7 mouse cellular contexts compared by ENCODE assay signal in genomic region chr10:67538585-67539400, GRCm38 (mm10). TPM values are rescaled to one million over a fixed set of nuclear protein-coding genes. Genes with fewer than 3 reads are reported as not detected.
DNase-seq lines count a peak whose midpoint lies in the region; ATAC-seq lines count a peak whose summit lies in the region.

No protein-coding gene starts in this region.

- H3K36me3 ChIP-seq in forebrain, embryonic 10.5 days (replicated peaks) = no peaks in the 10 kb centered on the region
- no peaks in the 10 kb centered on the region for H3K36me3 ChIP-seq in midbrain, embryonic 12.5 days

- WGBS in forebrain, embryonic 10.5 days = under 1% methylated on average over 50 of the region's 50 CpGs
- 1% methylated on average over 50 of the region's 50 CpGs for WGBS in midbrain, embryonic 12.5 days

- no peaks in the 10 kb centered on the region for H3K9me3 ChIP-seq in forebrain, embryonic 10.5 days
- no peaks in the 10 kb centered on the region for H3K9me3 ChIP-seq in midbrain, embryonic 12.5 days

- 0 out of 2 replicates have a peak overlapping the region, but pooled peaks have one; percentile 11 for H3K9ac ChIP-seq in midbrain, embryonic 12.5 days (replicated peaks)

- peak overlapping the region; percentile 96 for H3K4me2 ChIP-seq in midbrain, embryonic 12.5 days (replicated peaks)

- no peak for ATAC-seq in midbrain, embryonic 12.5 days (ENCODE audit: low FRiP score, low read depth)

- H3K27ac ChIP-seq in forebrain, embryonic 10.5 days = no peak overlapping the region
- no peak overlapping the region for H3K27ac ChIP-seq in midbrain, embryonic 12.5 days (replicated peaks)

- H3K27me3 ChIP-seq in forebrain, embryonic 10.5 days (ENCODE audit: poor library complexity, severe bottlenecking) = peaks cover 97% of the 10 kb centered on the region
- peaks cover 84% of the 10 kb centered on the region for H3K27me3 ChIP-seq in midbrain, embryonic 12.5 days

- peak; percentile 19 for DNase-seq in left cerebral cortex, postnatal 4 days
- no peak for DNase-seq in left cerebral cortex, adult 11 months (ENCODE audit: low spot score)
- peak; percentile 37 for DNase-seq in R1 (ENCODE audit: low read depth, low spot score)
- peak; percentile 30 for DNase-seq in forebrain, embryonic 10.5 days (ENCODE audit: extremely low spot score, low spot score)
- DNase-seq in induced T-regulatory cell, adult 2 months (ENCODE audit: low read depth) = peak; percentile 68
- peak; percentile 23 for DNase-seq in thymus, postnatal 25 days

- peak overlapping the region; percentile 64 for H3K4me3 ChIP-seq in forebrain, embryonic 10.5 days
- peak overlapping the region; percentile 62 for H3K4me3 ChIP-seq in midbrain, embryonic 12.5 days

- peaks cover 58% of the 10 kb centered on the region for H3K4me1 ChIP-seq in forebrain, embryonic 10.5 days
- peaks cover 39% of the 10 kb centered on the region for H3K4me1 ChIP-seq in midbrain, embryonic 12.5 days

- intact Hi-C loops in left cerebral cortex, postnatal 4 days (cut with DNase I) = loop anchor here (5.0 kb wide), 2 partner anchors 189 to 216 kb away; no protein-coding TSS in a partner anchor

RNA-seq across cellular contexts. Expression of gene Egr2, which starts 3.5 kb away (rescaled TPM):
- total RNA-seq in left cerebral cortex, postnatal 4 days (2021) = 1 to 10 TPM; 2.4 to 4.1 TPM
- polyA plus RNA-seq in forebrain, embryonic 10.5 days (2016; fragmentation: Nextera tagmentation; extraction: Ambion mirVana) = 0.05 TPM in 1 of 2 replicates, not detected in the other
- polyA plus RNA-seq in midbrain, embryonic 12.5 days (2016; fragmentation: Nextera tagmentation; extraction: Ambion mirVana) = 0.25 and 0.26 TPM in 2 replicates

RNA-seq across cellular contexts. Expression of gene Ado, which starts 10.0 kb away (rescaled TPM):
- total RNA-seq in left cerebral cortex, postnatal 4 days (2021) = 10 to 100 TPM; 44.5 to 48.3 TPM
- polyA plus RNA-seq in forebrain, embryonic 10.5 days (2016; fragmentation: Nextera tagmentation; extraction: Ambion mirVana) = 64.7 and 69.7 TPM in 2 replicates
- polyA plus RNA-seq in midbrain, embryonic 12.5 days (2016; fragmentation: Nextera tagmentation; extraction: Ambion mirVana) = 74.8 and 75.9 TPM in 2 replicates
